Mouse (Mus musculus): ENCODE measurements around the gene Gm11492. TPM values are rescaled to one million over a fixed set of nuclear protein-coding genes. Genes with fewer than 3 reads are reported as not detected.

Gene Gm11492
- not detected in 2 replicates for total RNA-seq (2014; rRNA removed)
- not detected in 2 replicates for polyA plus RNA-seq (2015; fragmentation: Nextera tagmentation; extraction: Ambion mirVana)

DNA sequence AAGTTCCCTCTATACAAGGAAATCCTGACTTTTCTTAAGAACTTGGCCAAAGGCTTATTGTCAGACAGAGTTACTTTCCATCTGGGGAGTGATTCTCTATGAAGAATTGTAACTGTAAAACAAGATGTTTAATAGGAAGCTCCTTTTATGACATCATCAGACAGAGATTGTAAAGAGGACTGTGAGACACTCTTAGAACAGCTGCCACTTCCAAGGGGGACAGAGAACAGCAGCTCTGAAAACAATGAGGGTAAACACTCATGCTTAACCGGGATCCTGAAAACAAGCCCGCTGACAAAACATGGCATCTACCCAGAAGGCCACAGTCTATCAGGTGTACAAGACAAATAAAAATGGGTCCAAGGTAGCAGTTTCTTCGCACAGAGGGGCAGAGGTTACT is at the start of gene Gm11492:
Gene Gm11492 (plus strand): TSS at position 153 of the 400 bp plus-strand sequence.
- no peak within 1 kb of the TSS for H3K9ac ChIP-seq (replicated peaks; ENCODE audit: low read length, poor library complexity, severe bottlenecking)
- no peak within 1 kb of the TSS for H3K4me2 ChIP-seq (ENCODE audit: low read depth, low read length, poor library complexity, severe bottlenecking)
- H3K36me3 ChIP-seq (ENCODE audit: insufficient read depth, low read length), result no peaks in the 10 kb centered on the region
- no peaks in the 10 kb centered on the region for H3K27me3 ChIP-seq (ENCODE audit: insufficient read depth, low read length)
- no peaks in the 10 kb centered on the region for H3K9me3 ChIP-seq (ENCODE audit: low read length)
- no peak for DNase-seq (ENCODE audit: low spot score)
- no peak for TF ChIP-seq CTCF (IDR thresholded peaks at IDR 0.05)
- 81% methylated on average over 3 of the region's 3 CpGs for WGBS
- H3K4me1 ChIP-seq (ENCODE audit: insufficient read depth, low read length), result no peaks in the 10 kb centered on the region
- no peak within 1 kb of the TSS for H3K4me3 ChIP-seq (ENCODE audit: low read depth, low read length)
- H3K27ac ChIP-seq (ENCODE audit: low read depth, low read length), result no peak within 1 kb of the TSS
- no peak for ATAC-seq (ENCODE audit: low FRiP score)

DNA sequence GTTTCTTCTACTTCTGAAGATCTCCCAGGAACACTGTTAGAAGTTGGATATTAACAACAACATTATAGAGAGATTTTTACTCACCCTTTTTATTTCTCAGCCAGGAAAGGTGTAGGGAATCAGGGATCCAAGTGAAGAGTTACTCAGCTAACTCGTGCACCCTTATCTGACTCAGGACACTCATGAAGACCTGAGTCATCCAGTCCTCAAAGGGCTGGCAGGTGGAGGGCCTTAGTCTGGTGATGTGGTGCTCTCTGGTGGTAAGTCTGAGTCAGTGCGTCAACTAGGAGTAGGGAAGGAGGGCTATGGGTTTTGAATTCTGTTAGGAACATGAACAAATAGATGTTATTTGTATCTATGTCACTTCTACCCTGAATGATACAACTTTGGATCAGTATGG is 47.2 kb upstream of the Gm11492 start:
- Histone ChIP-seq H3K4me3 (ENCODE audit: low read depth, low read length) (no peak overlapping the region), H3K9me3 (ENCODE audit: low read length) (no peaks in the 10 kb centered on the region), H3K36me3 (ENCODE audit: insufficient read depth, low read length) (no peaks in the 10 kb centered on the region), H3K4me1 (ENCODE audit: insufficient read depth, low read length) (no peaks in the 10 kb centered on the region), H3K9ac (replicated peaks; ENCODE audit: low read length, poor library complexity, severe bottlenecking) (no peak overlapping the region), H3K27me3 (ENCODE audit: insufficient read depth, low read length) (no peaks in the 10 kb centered on the region), H3K4me2 (ENCODE audit: low read depth, low read length, poor library complexity, severe bottlenecking) (no peak overlapping the region), H3K27ac (ENCODE audit: low read depth, low read length) (no peak overlapping the region)
- WGBS, result 10% methylated on average over 2 of the region's 2 CpGs
- DNase-seq (ENCODE audit: low spot score) (peak; percentile 55), ATAC-seq (ENCODE audit: low FRiP score) (no peak)
- TF ChIP-seq CTCF (IDR thresholded peaks at IDR 0.05), result peak; percentile 74

- no peaks in the 10 kb centered on the region for H3K27me3 ChIP-seq (ENCODE audit: insufficient read depth, low read length)
- H3K4me3 ChIP-seq (ENCODE audit: low read depth, low read length), result no peak overlapping the region
- H3K4me1 ChIP-seq (ENCODE audit: insufficient read depth, low read length), result no peaks in the 10 kb centered on the region
- H3K4me2 ChIP-seq (ENCODE audit: low read depth, low read length, poor library complexity, severe bottlenecking), result no peak overlapping the region
- no peaks in the 10 kb centered on the region for H3K9me3 ChIP-seq (ENCODE audit: low read length)
- H3K9ac ChIP-seq (replicated peaks; ENCODE audit: low read length, poor library complexity, severe bottlenecking), result no peak overlapping the region
- TF ChIP-seq CTCF (IDR thresholded peaks at IDR 0.05), result no peak
- no peaks in the 10 kb centered on the region for H3K36me3 ChIP-seq (ENCODE audit: insufficient read depth, low read length)
- DNase-seq (ENCODE audit: low spot score) (no peak), ATAC-seq (ENCODE audit: low FRiP score) (no peak)
- no peak overlapping the region for H3K27ac ChIP-seq (ENCODE audit: low read depth, low read length)
- WGBS, result 54% methylated on average over 5 of the region's 5 CpGs
These were observed 43.0 kb upstream of the Gm11492 start for GRCm38 (mm10) chr11:87523466-87523865.

DNA sequence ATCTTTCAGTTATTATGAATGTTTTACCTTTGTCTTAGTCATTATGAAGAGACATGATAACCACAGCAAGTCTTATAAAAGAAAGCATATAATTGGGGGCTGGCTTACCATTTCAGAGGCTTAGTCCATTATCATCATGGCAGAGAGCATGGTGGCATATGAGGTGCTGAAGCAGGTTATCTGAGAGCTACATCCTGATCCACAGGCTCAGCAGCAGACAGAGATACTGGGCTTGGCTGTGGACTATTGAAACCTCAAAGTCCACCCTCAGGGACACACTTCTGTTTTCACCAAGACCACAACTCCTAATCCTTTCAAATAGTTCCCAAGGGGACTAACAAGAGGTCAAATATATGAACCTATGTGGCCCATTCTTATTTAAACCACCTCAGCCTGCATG is 42.5 kb upstream of the Gm11492 start:
- no peaks in the 10 kb centered on the region for H3K4me1 ChIP-seq (ENCODE audit: insufficient read depth, low read length)
- no peak overlapping the region for H3K27ac ChIP-seq (ENCODE audit: low read depth, low read length)
- ATAC-seq (ENCODE audit: low FRiP score) (no peak), DNase-seq (ENCODE audit: low spot score) (no peak)
- H3K36me3 ChIP-seq (ENCODE audit: insufficient read depth, low read length), result no peaks in the 10 kb centered on the region
- no peak overlapping the region for H3K4me3 ChIP-seq (ENCODE audit: low read depth, low read length)
- H3K27me3 ChIP-seq (ENCODE audit: insufficient read depth, low read length), result no peaks in the 10 kb centered on the region
- H3K9me3 ChIP-seq (ENCODE audit: low read length), result no peaks in the 10 kb centered on the region
- H3K9ac ChIP-seq (replicated peaks; ENCODE audit: low read length, poor library complexity, severe bottlenecking), result no peak overlapping the region
- TF ChIP-seq CTCF (IDR thresholded peaks at IDR 0.05), result no peak
- no peak overlapping the region for H3K4me2 ChIP-seq (ENCODE audit: low read depth, low read length, poor library complexity, severe bottlenecking)

GRCm38 (mm10) chr11:87524780-87525179 is 41.7 kb upstream of the Gm11492 start:
- no peak for TF ChIP-seq CTCF (IDR thresholded peaks at IDR 0.05)
- Histone ChIP-seq H3K27me3 (ENCODE audit: insufficient read depth, low read length) (no peaks in the 10 kb centered on the region), H3K27ac (ENCODE audit: low read depth, low read length) (no peak overlapping the region), H3K9me3 (ENCODE audit: low read length) (no peaks in the 10 kb centered on the region), H3K36me3 (ENCODE audit: insufficient read depth, low read length) (no peaks in the 10 kb centered on the region), H3K4me3 (ENCODE audit: low read depth, low read length) (no peak overlapping the region), H3K4me1 (ENCODE audit: insufficient read depth, low read length) (no peaks in the 10 kb centered on the region), H3K9ac (replicated peaks; ENCODE audit: low read length, poor library complexity, severe bottlenecking) (no peak overlapping the region), H3K4me2 (ENCODE audit: low read depth, low read length, poor library complexity, severe bottlenecking) (no peak overlapping the region)
- ATAC-seq (ENCODE audit: low FRiP score) (no peak), DNase-seq (ENCODE audit: low spot score) (peak; percentile 3)

GRCm38 (mm10) chr11:87527364-87527763 is 39.1 kb upstream of the Gm11492 start:
- 77% methylated on average over 3 of the region's 3 CpGs for WGBS
- H3K9ac ChIP-seq (replicated peaks; ENCODE audit: low read length, poor library complexity, severe bottlenecking), result no peak overlapping the region
- H3K27ac ChIP-seq (ENCODE audit: low read depth, low read length), result no peak overlapping the region
- H3K4me1 ChIP-seq (ENCODE audit: insufficient read depth, low read length), result no peaks in the 10 kb centered on the region
- DNase-seq (ENCODE audit: low spot score), result no peak
- no peaks in the 10 kb centered on the region for H3K27me3 ChIP-seq (ENCODE audit: insufficient read depth, low read length)
- no peak overlapping the region for H3K4me2 ChIP-seq (ENCODE audit: low read depth, low read length, poor library complexity, severe bottlenecking)
- no peak overlapping the region for H3K4me3 ChIP-seq (ENCODE audit: low read depth, low read length)
- no peak for ATAC-seq (ENCODE audit: low FRiP score)
- no peaks in the 10 kb centered on the region for H3K9me3 ChIP-seq (ENCODE audit: low read length)
- TF ChIP-seq CTCF (IDR thresholded peaks at IDR 0.05), result no peak
- no peaks in the 10 kb centered on the region for H3K36me3 ChIP-seq (ENCODE audit: insufficient read depth, low read length)
